ENCODE assay signal across 14 mouse cellular contexts in the genomic region with DNA sequence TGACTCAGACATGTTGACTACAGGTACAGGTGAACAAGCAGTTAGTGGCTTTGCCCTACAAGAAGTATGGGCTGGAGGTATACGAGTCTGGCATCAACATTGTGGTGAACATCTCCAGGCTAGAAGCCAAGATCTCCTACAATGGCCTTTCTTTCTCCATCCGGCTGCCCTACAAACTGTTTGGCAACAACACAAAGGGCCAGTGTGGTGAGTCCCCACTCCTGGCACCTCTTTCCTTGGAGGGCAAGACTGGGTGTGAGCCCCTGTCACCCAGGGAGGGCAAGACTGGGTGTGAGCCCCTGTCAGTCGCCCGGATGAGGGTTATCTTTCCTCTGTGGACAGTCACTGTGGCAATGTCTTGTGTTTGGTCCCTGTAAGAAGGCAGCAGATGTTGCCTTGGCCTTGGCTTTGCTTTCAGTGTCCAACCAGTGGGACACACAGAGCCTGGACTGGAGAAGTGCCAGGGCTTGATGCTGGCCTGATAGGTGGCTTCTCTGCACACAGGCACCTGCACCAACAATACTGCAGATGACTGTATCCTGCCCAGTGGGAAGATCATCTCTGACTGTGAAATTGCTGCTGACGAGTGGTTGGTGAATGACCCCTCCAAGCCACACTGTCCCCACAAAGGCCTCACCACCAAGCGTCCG. TPM values are rescaled to one million over a fixed set of nuclear protein-coding genes. Genes with fewer than 3 reads are reported as not detected.
DNase-seq lines count a peak whose midpoint lies in the region.
"Had no signal": no experiment of that assay in that cellular context is flagged by ENCODE, and none has a peak within 500 bp of the region (broad histone marks: within the 10 kb centered on the region; RNA-seq: fewer than 3 reads in every experiment).

No protein-coding gene starts in this region.

- DNase-seq in cerebellum, postnatal 10 days, result peak; percentile 70 to 74
- no peak for DNase-seq in cerebellum, adult 8-10 months
- DNase-seq in layer of hippocampus, adult 11-12 months (ENCODE audit: low spot score), result peak; percentile 21
- no peak for DNase-seq in layer of hippocampus, postnatal 25 days (ENCODE audit: extremely low spot score in 1 of 2, low spot score in 1 of 2)
- peak; percentile 9 for DNase-seq in left cerebral cortex, adult 11 months (ENCODE audit: low spot score)
- no peak for DNase-seq in left cerebral cortex, postnatal 14 days (ENCODE audit: low spot score in 2 of 2)
- DNase-seq in brain, adult 2 months (ENCODE audit: low read depth, low spot score), result peak; percentile 67
- DNase-seq: adrenal gland, adult 2 months; adrenal gland, postnatal 25 days; gastrocnemius, postnatal 36 days; heart, adult 11 months; heart, postnatal 36 days had no signal

- intact Hi-C loops in left cerebral cortex, postnatal 14 days (cut with DNase I), result no loop called here

RNA-seq across cellular contexts. Expression of a gene that starts 41.2 kb away (rescaled TPM):
- total RNA-seq in layer of hippocampus, postnatal 25 days (2021), result not detected
- not detected for total RNA-seq in left cerebral cortex, postnatal 14 days (2021)
- total RNA-seq: adrenal gland, adult 2 months; adrenal gland, postnatal 25 days; CH12.LX; gastrocnemius, adult 8-10 months; gastrocnemius, postnatal 36 days; heart, postnatal 36 days had no signal

RNA-seq across cellular contexts. Expression of a gene that starts 57.4 kb away (rescaled TPM):
- under 1 TPM; 0.20 to 0.54 TPM for total RNA-seq in layer of hippocampus, postnatal 25 days (2021)
- under 1 TPM; 0.55 to 0.70 TPM for total RNA-seq in left cerebral cortex, postnatal 14 days (2021)
- total RNA-seq: CH12.LX; gastrocnemius, postnatal 36 days; heart, postnatal 36 days had no signal

Comparison
In these comparisons a context has a peak if more than half of its experiments do, and no peak if none do; other contexts are left out.
1. DNase-seq: peak in cerebellum, postnatal 10 days (2 of 2), layer of hippocampus, adult 11-12 months (single experiment), left cerebral cortex, adult 11 months (single experiment) and brain, adult 2 months (single experiment); none in cerebellum, adult 8-10 months (single experiment), layer of hippocampus, postnatal 25 days (0 of 2) and left cerebral cortex, postnatal 14 days (0 of 2).